Mouse (Mus musculus) natural killer cell, adult 2 months (primary cell): Measurements from ENCODE around the gene Nup98.

Experiments
- DNase-seq, 2 experiments: peaks; one replicate each; pipeline ENCODE4 v3.0.0; 2022; ENCODE audit warnings: low spot score in 2 of 2

Nup98 gene

GRCm38 (mm10) chr7:102116579-102117331, 93.2 kb downstream of the Nup98 start, which contains the start of gene Chrna10:
Gene Chrna10, minus strand, starts transcription at chr7:102116828.
- no peak for DNase-seq

- no peak for DNase-seq
These were observed 96.7 kb downstream of the Nup98 start for GRCm38 (mm10) chr7:102113151-102113729.

GRCm38 (mm10) chr7:102109746-102110145, 100.2 kb downstream of the Nup98 start:
- no peak for DNase-seq

GRCm38 (mm10) chr7:102109171-102109570, 100.8 kb downstream of the Nup98 start, which contains the start of gene Art5:
Gene Art5, minus strand, starts transcription at chr7:102109489.
- no peak for DNase-seq

GRCm38 (mm10) chr7:102108206-102108605, 101.8 kb downstream of the Nup98 start:
- no peak for DNase-seq

- no peak for DNase-seq
These were observed 103.3 kb downstream of the Nup98 start for GRCm38 (mm10) chr7:102106700-102107141.

- DNase-seq, result no peak
These were observed 105.8 kb downstream of the Nup98 start for GRCm38 (mm10) chr7:102104126-102104525.

- DNase-seq, result no peak
These were observed 106.4 kb downstream of the Nup98 start for GRCm38 (mm10) chr7:102103555-102103954.

GRCm38 (mm10) chr7:102102696-102103095, 107.3 kb downstream of the Nup98 start:
- DNase-seq, result no peak

GRCm38 (mm10) chr7:102102241-102102640, 107.7 kb downstream of the Nup98 start:
- DNase-seq, result no peak

- DNase-seq, result no peak
These were observed 108.5 kb downstream of the Nup98 start, which contains the start of gene Art1 for GRCm38 (mm10) chr7:102101487-102101886. Gene Art1, plus strand, starts transcription at chr7:102101743.

GRCm38 (mm10) chr7:102100868-102101267, 109.1 kb downstream of the Nup98 start:
- DNase-seq, result no peak

- DNase-seq, result peak in 1 of 2 experiments; percentile 61
These were observed 110.0 kb downstream of the Nup98 start for GRCm38 (mm10) chr7:102099760-102100661.

- DNase-seq, result no peak
These were observed 122.6 kb downstream of the Nup98 start for GRCm38 (mm10) chr7:102087336-102087735.

- DNase-seq, result no peak
These were observed 125.8 kb downstream of the Nup98 start for GRCm38 (mm10) chr7:102084041-102084696.

- DNase-seq, result no peak
These were observed 127.2 kb downstream of the Nup98 start, which contains the start of gene Trpc2 for GRCm38 (mm10) chr7:102082816-102083215. Gene Trpc2, plus strand, starts transcription at chr7:102083116.

- no peak for DNase-seq
These were observed 128.2 kb downstream of the Nup98 start for GRCm38 (mm10) chr7:102081784-102082183.

GRCm38 (mm10) chr7:102080311-102080710, 129.7 kb downstream of the Nup98 start:
- no peak for DNase-seq

GRCm38 (mm10) chr7:102078517-102078916, 131.5 kb downstream of the Nup98 start:
- peak in 1 of 2 experiments; percentile 16 for DNase-seq

- peak; percentile 25 to 36 for DNase-seq
These were observed 133.2 kb downstream of the Nup98 start for GRCm38 (mm10) chr7:102076714-102077296.
